Mouse (Mus musculus): ENCODE results near the gene Ifitm10. TPM values are rescaled to one million over a fixed set of nuclear protein-coding genes. Genes with fewer than 3 reads are reported as not detected.

The Ifitm10 gene
- total RNA-seq, 1 experiment = 0.71 TPM

DNA sequence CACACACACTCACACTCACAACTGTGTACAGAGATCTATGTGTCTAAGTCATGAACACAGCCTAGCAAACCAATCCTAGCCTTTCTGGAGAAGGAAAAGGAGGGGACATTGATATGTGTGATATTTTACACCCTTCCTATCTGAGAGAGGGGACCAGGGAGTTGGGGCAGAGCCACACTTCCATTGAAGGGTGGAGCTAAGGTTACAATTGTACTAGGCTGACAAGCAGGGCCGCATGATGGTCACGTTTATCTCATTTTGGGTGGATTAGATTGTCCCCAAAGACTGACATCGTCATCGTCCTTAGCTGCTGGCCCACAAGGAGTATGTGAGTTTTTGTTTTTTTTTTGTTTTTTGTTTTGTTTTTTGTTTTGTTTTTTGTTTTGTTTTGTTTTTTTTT lies 42.3 kb downstream of the Ifitm10 start:
- no peak for DNase-seq (ENCODE audit: low read depth, low spot score)
- Histone ChIP-seq H3K4me3 (ENCODE audit: insufficient read depth in 1 of 2, low read depth in 1 of 2, low read length in 2 of 2, poor library complexity in 1 of 2, severe bottlenecking in 1 of 2) (no peak overlapping the region), H3K9ac (ENCODE audit: insufficient read depth, low read depth, low read length, poor library complexity, severe bottlenecking) (no peak overlapping the region), H3K27ac (ENCODE audit: insufficient read depth, low read depth, low read length, poor library complexity, severe bottlenecking) (no peak overlapping the region), H3K4me1 (ENCODE audit: control insufficient read depth in 2 of 2, insufficient read depth in 2 of 2, low read length in 2 of 2, poor library complexity in 1 of 2) (no peaks in the 10 kb centered on the region), H3K36me3 (ENCODE audit: control insufficient read depth, insufficient read depth, low read length, poor library complexity, severe bottlenecking) (no peaks in the 10 kb centered on the region), H3K9me3 (ENCODE audit: control insufficient read depth, insufficient read depth, low read depth, low read length) (no peaks in the 10 kb centered on the region)
- TF ChIP-seq ZNF384 (IDR thresholded peaks at IDR 0.05; ENCODE audit: low read depth, low read length) = no peak
- no peak for TF ChIP-seq CHD2 (IDR thresholded peaks at IDR 0.05; ENCODE audit: low read depth, low read length)
- TF ChIP-seq HCFC1 (IDR thresholded peaks at IDR 0.05; ENCODE audit: borderline replicate concordance, insufficient read depth, low read length) = no peak
- TF ChIP-seq MAFK (IDR thresholded peaks at IDR 0.05; ENCODE audit: insufficient read depth, low read depth, low read length) = no peak
- TF ChIP-seq ZC3H11A (IDR thresholded peaks at IDR 0.05; ENCODE audit: borderline replicate concordance, low read depth, low read length) = no peak
- in situ Hi-C loops (cut with MboI; ENCODE audit: low sequenced_read_pairs in 2 of 2, unreplicated experiment in 2 of 2) = loop anchor here (10.0 kb wide), 2 partner anchors 104 to 344 kb away; partner anchors contain the start of gene Syt8 (in 1 of the 2)

DNA sequence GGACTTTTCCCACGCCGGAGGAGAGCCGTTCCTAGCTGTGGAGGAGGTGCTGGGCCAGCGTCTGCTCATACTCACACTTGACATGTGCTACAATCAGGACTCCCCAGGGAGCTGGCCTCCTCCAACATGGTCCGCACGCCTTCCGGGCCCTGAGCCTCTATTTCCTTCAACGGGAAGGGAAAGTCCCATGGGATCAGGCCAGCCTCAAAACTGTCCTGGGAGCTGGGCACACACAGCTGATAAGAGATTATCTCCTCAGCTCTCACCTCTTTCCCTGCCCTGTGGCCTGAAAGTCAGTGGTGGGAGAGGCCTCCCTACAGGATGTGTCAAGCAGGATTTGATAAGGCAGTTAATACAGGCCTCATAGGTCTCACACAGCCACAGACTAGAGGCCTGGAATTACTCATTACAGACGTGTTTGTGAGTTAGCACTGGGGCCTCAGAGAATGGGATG lies 43.3 kb downstream of the Ifitm10 start:
- in situ Hi-C loops (cut with MboI; ENCODE audit: low sequenced_read_pairs in 2 of 2, unreplicated experiment in 2 of 2) = loop anchor here (10.0 kb wide), 2 partner anchors 105 to 345 kb away; partner anchors contain the start of gene Syt8 (in 1 of the 2)
- Histone ChIP-seq H3K4me1 (ENCODE audit: control insufficient read depth in 2 of 2, insufficient read depth in 2 of 2, low read length in 2 of 2, poor library complexity in 1 of 2) (no peaks in the 10 kb centered on the region), H3K9me3 (ENCODE audit: control insufficient read depth, insufficient read depth, low read depth, low read length) (no peaks in the 10 kb centered on the region), H3K27ac (ENCODE audit: insufficient read depth, low read depth, low read length, poor library complexity, severe bottlenecking) (no peak overlapping the region), H3K9ac (ENCODE audit: insufficient read depth, low read depth, low read length, poor library complexity, severe bottlenecking) (no peak overlapping the region), H3K36me3 (ENCODE audit: control insufficient read depth, insufficient read depth, low read length, poor library complexity, severe bottlenecking) (no peaks in the 10 kb centered on the region), H3K4me3 (ENCODE audit: insufficient read depth in 1 of 2, low read depth in 1 of 2, low read length in 2 of 2, poor library complexity in 1 of 2, severe bottlenecking in 1 of 2) (no peak overlapping the region)
- DNase-seq (ENCODE audit: low read depth, low spot score) = no peak
- TF ChIP-seq ZNF384 (IDR thresholded peaks at IDR 0.05; ENCODE audit: low read depth, low read length) (no peak), ZC3H11A (IDR thresholded peaks at IDR 0.05; ENCODE audit: borderline replicate concordance, low read depth, low read length) (no peak), HCFC1 (IDR thresholded peaks at IDR 0.05; ENCODE audit: borderline replicate concordance, insufficient read depth, low read length) (no peak), CHD2 (IDR thresholded peaks at IDR 0.05; ENCODE audit: low read depth, low read length) (no peak), MAFK (IDR thresholded peaks at IDR 0.05; ENCODE audit: insufficient read depth, low read depth, low read length) (no peak)

DNA sequence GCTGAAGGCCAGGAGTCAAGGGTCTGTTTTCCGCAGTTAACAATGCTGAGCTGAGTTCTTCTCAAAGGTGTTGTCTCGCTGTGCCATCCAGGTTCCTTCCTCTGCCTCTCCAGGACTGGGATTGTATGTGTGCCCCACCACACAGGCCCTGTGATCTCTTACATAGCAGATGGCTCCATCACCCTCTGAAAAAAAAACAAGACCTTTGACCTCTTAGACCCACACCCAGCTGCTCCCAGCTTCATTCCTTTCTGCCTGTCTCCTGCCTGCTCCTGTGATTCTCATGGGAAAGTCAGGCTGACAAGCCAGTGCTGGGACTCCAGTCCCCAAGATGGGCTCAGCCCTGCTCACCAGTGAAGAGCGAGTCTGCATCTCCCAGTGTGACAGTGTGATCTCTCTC lies 45.0 kb downstream of the Ifitm10 start:
- Histone ChIP-seq H3K36me3 (ENCODE audit: control insufficient read depth, insufficient read depth, low read length, poor library complexity, severe bottlenecking) (no peaks in the 10 kb centered on the region), H3K27ac (ENCODE audit: insufficient read depth, low read depth, low read length, poor library complexity, severe bottlenecking) (no peak overlapping the region), H3K9me3 (ENCODE audit: control insufficient read depth, insufficient read depth, low read depth, low read length) (no peaks in the 10 kb centered on the region), H3K9ac (ENCODE audit: insufficient read depth, low read depth, low read length, poor library complexity, severe bottlenecking) (no peak overlapping the region), H3K4me1 (ENCODE audit: control insufficient read depth in 2 of 2, insufficient read depth in 2 of 2, low read length in 2 of 2, poor library complexity in 1 of 2) (no peaks in the 10 kb centered on the region), H3K4me3 (ENCODE audit: insufficient read depth in 1 of 2, low read depth in 1 of 2, low read length in 2 of 2, poor library complexity in 1 of 2, severe bottlenecking in 1 of 2) (no peak overlapping the region)
- in situ Hi-C loops (cut with MboI; ENCODE audit: low sequenced_read_pairs in 2 of 2, unreplicated experiment in 2 of 2) = no loop called here
- TF ChIP-seq ZC3H11A (IDR thresholded peaks at IDR 0.05; ENCODE audit: borderline replicate concordance, low read depth, low read length) = no peak
- no peak for TF ChIP-seq HCFC1 (IDR thresholded peaks at IDR 0.05; ENCODE audit: borderline replicate concordance, insufficient read depth, low read length)
- no peak for TF ChIP-seq CHD2 (IDR thresholded peaks at IDR 0.05; ENCODE audit: low read depth, low read length)
- no peak for TF ChIP-seq MAFK (IDR thresholded peaks at IDR 0.05; ENCODE audit: insufficient read depth, low read depth, low read length)
- no peak for TF ChIP-seq ZNF384 (IDR thresholded peaks at IDR 0.05; ENCODE audit: low read depth, low read length)
- no peak for DNase-seq (ENCODE audit: low read depth, low spot score)

DNA sequence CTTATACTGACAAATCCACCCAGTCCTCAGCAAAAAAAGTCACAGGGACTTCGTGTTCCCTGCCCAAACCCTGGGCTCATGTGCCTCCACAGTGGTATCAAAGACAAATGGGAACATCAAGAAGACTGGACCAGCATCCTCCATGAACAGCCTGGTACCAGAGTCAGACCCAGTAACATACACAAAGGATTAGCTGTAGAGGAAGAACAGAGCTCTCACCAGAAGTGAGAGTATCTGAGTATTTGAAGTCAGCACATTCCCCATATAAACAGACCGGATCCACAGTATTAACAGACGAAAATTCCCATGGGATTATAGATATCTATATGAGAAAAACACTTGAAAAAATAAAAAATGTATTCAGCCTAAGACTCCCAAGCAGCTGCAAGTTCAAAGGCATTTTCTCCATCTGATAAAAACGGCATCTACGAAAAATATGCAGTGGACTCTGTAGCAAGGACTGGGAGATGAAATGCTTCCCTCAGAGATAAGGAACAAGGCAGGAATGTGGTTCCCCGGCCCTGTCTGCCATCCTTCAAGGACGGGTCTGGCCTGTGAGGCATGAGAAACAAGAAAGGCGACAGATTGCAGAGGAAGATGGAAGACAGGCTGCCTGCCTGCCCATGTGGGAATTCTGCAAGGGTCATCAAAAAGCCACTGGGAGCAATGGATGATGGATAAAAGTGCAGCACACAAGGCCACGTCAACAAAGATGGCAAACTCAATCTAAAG lies 46.7 kb downstream of the Ifitm10 start:
- H3K9ac ChIP-seq (ENCODE audit: insufficient read depth, low read depth, low read length, poor library complexity, severe bottlenecking) = no peak overlapping the region
- no peaks in the 10 kb centered on the region for H3K9me3 ChIP-seq (ENCODE audit: control insufficient read depth, insufficient read depth, low read depth, low read length)
- no peak overlapping the region for H3K4me3 ChIP-seq (ENCODE audit: insufficient read depth in 1 of 2, low read depth in 1 of 2, low read length in 2 of 2, poor library complexity in 1 of 2, severe bottlenecking in 1 of 2)
- in situ Hi-C loops (cut with MboI; ENCODE audit: low sequenced_read_pairs in 2 of 2, unreplicated experiment in 2 of 2) = no loop called here
- no peaks in the 10 kb centered on the region for H3K36me3 ChIP-seq (ENCODE audit: control insufficient read depth, insufficient read depth, low read length, poor library complexity, severe bottlenecking)
- H3K4me1 ChIP-seq (ENCODE audit: control insufficient read depth in 2 of 2, insufficient read depth in 2 of 2, low read length in 2 of 2, poor library complexity in 1 of 2) = no peaks in the 10 kb centered on the region
- no peak for TF ChIP-seq HCFC1 (IDR thresholded peaks at IDR 0.05; ENCODE audit: borderline replicate concordance, insufficient read depth, low read length)
- TF ChIP-seq CHD2 (IDR thresholded peaks at IDR 0.05; ENCODE audit: low read depth, low read length) = no peak
- TF ChIP-seq MAFK (IDR thresholded peaks at IDR 0.05; ENCODE audit: insufficient read depth, low read depth, low read length) = no peak
- no peak for TF ChIP-seq ZNF384 (IDR thresholded peaks at IDR 0.05; ENCODE audit: low read depth, low read length)
- TF ChIP-seq ZC3H11A (IDR thresholded peaks at IDR 0.05; ENCODE audit: borderline replicate concordance, low read depth, low read length) = no peak
- no peak for DNase-seq (ENCODE audit: low read depth, low spot score)
- no peak overlapping the region for H3K27ac ChIP-seq (ENCODE audit: insufficient read depth, low read depth, low read length, poor library complexity, severe bottlenecking)
